Mouse (Mus musculus) lung, embryonic 14.5 days (tissue): ENCODE measurements around the gene Cytip. TPM values are rescaled to one million over a fixed set of nuclear protein-coding genes. Genes with fewer than 3 reads are reported as not detected.

Experiments
- ATAC-seq: fragments of 200-750 bp; cut with Nextera tagmentation; 2 replicates; pipeline ENCODE4 v1.8.0; 2017; ENCODE audit warnings: mild to moderate bottlenecking, moderate TSS enrichment, moderate library complexity; ENCODE audit not compliant: insufficient read depth
- DNase-seq: peaks from one replicate; pipeline ENCODE4 v3.0.0-alpha.2; 2015
- H3K27ac ChIP-seq: fragments of 300-500 bp; sonication (generic); 2 replicates; pipeline ENCODE4 v1.5.1; 2014; ENCODE audit warnings: low read depth, mild to moderate bottlenecking, moderate library complexity
- H3K27me3 ChIP-seq: fragments of 300-500 bp; sonication (generic); 2 replicates; pipeline ENCODE4 v1.6.1; 2014; ENCODE audit warnings: low read length, control low read depth; ENCODE audit not compliant: insufficient read depth
- H3K36me3 ChIP-seq: fragments of 300-500 bp; sonication (generic); 2 replicates; pipeline ENCODE4 v1.6.1; 2014; ENCODE audit warnings: control low read depth; ENCODE audit not compliant: insufficient read depth
- H3K4me1 ChIP-seq: fragments of 300-500 bp; sonication (generic); 2 replicates; pipeline ENCODE4 v1.6.1; 2014; ENCODE audit warnings: antibody characterized with exemption, control low read depth; ENCODE audit not compliant: insufficient read depth
- H3K4me2 ChIP-seq: fragments of 300-500 bp; sonication (generic); 2 replicates; pipeline ENCODE4 v1.6.1; 2014; ENCODE audit warnings: mild to moderate bottlenecking
- H3K4me3 ChIP-seq: fragments of 300-500 bp; sonication (generic); 2 replicates; pipeline ENCODE4 v1.5.1; 2014; ENCODE audit warnings: low read depth, low read length
- H3K9ac ChIP-seq: fragments of 300-500 bp; sonication (generic); 2 replicates; pipeline ENCODE4 v1.6.1; 2014
- H3K9me3 ChIP-seq: fragments of 300-500 bp; sonication (generic); 2 replicates; pipeline ENCODE4 v1.6.1; 2016; ENCODE audit warnings: low read depth, low read length, control low read depth
- CTCF ChIP-seq: IDR thresholded peaks from 2 replicates; pipeline ENCODE4 v1.5.1; 2016; ENCODE audit warnings: antibody characterized with exemption, low read depth
- WGBS: fragments of 180-500 bp; shearing (Covaris S2); extraction: QIAGEN DNeasy Blood & Tissue Kit; methylation state at CpG from one replicate; pipeline ENCODE4 v1.1.7; 2014; 5-methylcytosine and 5-hydroxymethylcytosine counted together
- polyA plus RNA-seq: library from polyadenylated mRNA; unstranded; fragments of >200 nt; fragmentation: Nextera tagmentation; extraction: Ambion mirVana; gene quantifications from 2 replicates; pipeline ENCODE4 v1.2.1, GENCODE M21; 2014

Gene Cytip
- 1.1 and 1.3 TPM in 2 replicates for polyA plus RNA-seq

- ATAC-seq (peak; percentile 54; the same call in 1 of the 2 replicates), DNase-seq (peak; percentile 10)
- Histone ChIP-seq H3K9ac (no peak within 1 kb of the TSS), H3K4me2 (no peak within 1 kb of the TSS), H3K9me3 (no peaks in the 10 kb centered on the region), H3K27ac (peak within 1 kb of the TSS; percentile 30; the same call in 1 of the 2 replicates), H3K36me3 (no peaks in the 10 kb centered on the region), H3K4me1 (no peaks in the 10 kb centered on the region), H3K27me3 (no peaks in the 10 kb centered on the region), H3K4me3 (no peak within 1 kb of the TSS)
- no peak for TF ChIP-seq CTCF
- WGBS, result 55% methylated on average over 4 of the region's 4 CpGs
These were observed at the start of gene Cytip for GRCm38 (mm10) chr2:58195346-58195745. Cytip (minus strand) TSS chr2:58195532.

GRCm38 (mm10) chr2:58240639-58241038, 45.3 kb upstream of the Cytip start:
- H3K4me1 ChIP-seq, result no peaks in the 10 kb centered on the region
- no peak overlapping the region for H3K9ac ChIP-seq
- WGBS, result 83% methylated on average over 4 of the region's 4 CpGs
- no peak for ATAC-seq
- no peak overlapping the region for H3K27ac ChIP-seq
- TF ChIP-seq CTCF, result no peak
- no peaks in the 10 kb centered on the region for H3K27me3 ChIP-seq
- H3K4me2 ChIP-seq, result no peak overlapping the region
- DNase-seq, result no peak
- H3K36me3 ChIP-seq, result no peaks in the 10 kb centered on the region
- no peaks in the 10 kb centered on the region for H3K9me3 ChIP-seq
- no peak overlapping the region for H3K4me3 ChIP-seq

DNA sequence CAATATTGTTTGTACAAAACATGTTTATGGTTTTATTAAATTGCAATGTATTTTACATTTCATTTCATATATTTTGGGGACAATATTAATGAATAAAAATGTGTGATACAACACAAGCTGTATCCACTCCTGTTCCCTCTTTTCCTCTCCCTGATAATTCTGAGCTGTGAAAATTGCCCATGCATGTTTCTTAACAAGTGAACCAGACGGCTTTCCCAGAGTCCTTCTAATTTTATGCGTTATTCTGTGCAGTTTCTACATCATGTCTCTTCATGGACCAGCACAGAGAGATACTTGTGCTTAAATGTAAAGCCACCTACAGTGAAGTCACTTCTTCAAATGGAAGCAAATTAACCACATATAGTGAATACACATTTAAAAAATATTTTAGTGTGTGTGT, 42.2 kb upstream of the Cytip start:
- H3K9me3 ChIP-seq, result no peaks in the 10 kb centered on the region
- no peaks in the 10 kb centered on the region for H3K4me1 ChIP-seq
- no peaks in the 10 kb centered on the region for H3K36me3 ChIP-seq
- WGBS, result 79% methylated on average over 2 of the region's 2 CpGs
- no peak overlapping the region for H3K4me3 ChIP-seq
- ATAC-seq (no peak), DNase-seq (no peak)
- H3K4me2 ChIP-seq, result no peak overlapping the region
- TF ChIP-seq CTCF, result no peak
- no peak overlapping the region for H3K27ac ChIP-seq
- no peak overlapping the region for H3K9ac ChIP-seq
- H3K27me3 ChIP-seq, result no peaks in the 10 kb centered on the region

DNA sequence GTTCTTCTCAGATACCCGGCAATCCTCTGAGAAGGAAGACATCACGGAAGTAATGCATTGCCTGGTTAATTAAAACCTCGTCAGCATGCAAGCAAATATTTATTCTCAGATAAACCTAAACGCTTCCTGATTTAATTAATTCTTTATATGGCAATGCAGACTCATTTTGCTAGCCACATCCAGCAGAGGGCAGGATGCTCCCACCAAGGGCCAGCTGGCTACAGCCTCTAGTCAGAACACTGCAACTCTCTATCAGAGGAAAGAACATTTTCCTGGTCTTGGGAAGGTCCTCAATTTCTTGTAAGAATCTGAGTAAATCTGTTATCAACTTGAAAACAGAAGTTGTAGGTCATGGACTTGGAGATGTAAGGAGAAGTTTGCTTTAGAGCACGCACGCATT, 4.1 kb upstream of the Cytip start:
- Histone ChIP-seq H3K9me3 (no peaks in the 10 kb centered on the region), H3K36me3 (no peaks in the 10 kb centered on the region), H3K4me2 (no peak overlapping the region), H3K4me3 (no peak overlapping the region), H3K4me1 (no peaks in the 10 kb centered on the region), H3K27ac (no peak overlapping the region), H3K27me3 (no peaks in the 10 kb centered on the region), H3K9ac (no peak overlapping the region)
- peak; percentile 80 for DNase-seq
- peak; percentile 49; the same call in 1 of the 2 replicates for ATAC-seq
- TF ChIP-seq CTCF, result peak; percentile 74
- 51% methylated on average over 6 of the region's 6 CpGs for WGBS

- TF ChIP-seq CTCF, result no peak
- no peak for ATAC-seq
- Histone ChIP-seq H3K4me3 (no peak overlapping the region), H3K9ac (no peak overlapping the region), H3K9me3 (no peaks in the 10 kb centered on the region), H3K27ac (no peak overlapping the region), H3K4me1 (no peaks in the 10 kb centered on the region), H3K27me3 (no peaks in the 10 kb centered on the region), H3K36me3 (no peaks in the 10 kb centered on the region), H3K4me2 (no peak overlapping the region)
- 67% methylated on average over 1 of the region's 1 CpGs for WGBS
- DNase-seq, result peak; percentile 7
These were observed 1.5 kb upstream of the Cytip start for GRCm38 (mm10) chr2:58196880-58197279.

DNA sequence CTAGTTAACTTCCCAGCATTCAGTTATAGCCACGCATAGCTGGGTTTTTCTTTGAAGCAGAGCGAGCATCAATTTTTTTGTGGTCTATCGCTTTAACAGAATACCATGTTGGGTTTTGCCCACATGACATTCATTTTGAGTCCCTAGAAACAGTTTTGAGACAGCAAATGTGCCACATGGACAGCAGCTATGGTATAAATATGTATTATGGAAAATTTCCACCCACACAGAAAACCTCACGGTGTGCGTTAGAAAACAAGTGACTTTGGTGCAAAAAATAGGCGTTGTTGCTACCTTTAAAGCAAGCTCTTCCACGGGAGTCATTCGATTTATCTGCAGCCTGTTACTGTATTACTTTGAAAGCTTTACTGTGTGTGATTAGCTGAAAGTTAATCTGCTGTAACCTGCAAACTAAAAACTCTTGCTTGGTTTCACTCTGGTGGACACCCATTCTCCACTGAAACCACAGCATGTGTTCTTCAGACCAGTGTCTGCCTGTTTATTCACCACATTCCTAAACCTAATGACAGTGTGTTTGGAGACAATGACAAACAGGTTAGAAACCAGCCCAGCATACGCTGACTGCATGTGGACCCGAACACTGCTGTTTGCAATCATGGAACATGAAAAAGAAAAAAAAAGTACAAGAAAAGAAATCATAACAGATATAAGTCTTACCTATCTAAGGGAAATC, 763 bp downstream of the Cytip start:
- Histone ChIP-seq H3K4me3 (no peak overlapping the region), H3K4me2 (no peak overlapping the region), H3K36me3 (no peaks in the 10 kb centered on the region), H3K27me3 (no peaks in the 10 kb centered on the region), H3K9me3 (no peaks in the 10 kb centered on the region), H3K4me1 (no peaks in the 10 kb centered on the region), H3K27ac (no peak overlapping the region), H3K9ac (no peak overlapping the region)
- no peak for TF ChIP-seq CTCF
- no peak for DNase-seq
- 77% methylated on average over 10 of the region's 10 CpGs for WGBS
- ATAC-seq, result no peak

GRCm38 (mm10) chr2:58192160-58192559, 3.2 kb downstream of the Cytip start:
- H3K4me1 ChIP-seq, result no peaks in the 10 kb centered on the region
- no peaks in the 10 kb centered on the region for H3K9me3 ChIP-seq
- H3K27me3 ChIP-seq, result no peaks in the 10 kb centered on the region
- ATAC-seq (no peak), DNase-seq (no peak)
- 88% methylated on average over 5 of the region's 5 CpGs for WGBS
- H3K27ac ChIP-seq, result no peak overlapping the region
- no peak for TF ChIP-seq CTCF
- no peaks in the 10 kb centered on the region for H3K36me3 ChIP-seq
- no peak overlapping the region for H3K4me2 ChIP-seq
- no peak overlapping the region for H3K4me3 ChIP-seq
- no peak overlapping the region for H3K9ac ChIP-seq
